Mouse (Mus musculus) erythroblast, embryonic 14.5 days (primary cell): ENCODE results near the gene Dph2.

Source experiments
- GATA1 ChIP-seq: IDR thresholded peaks from 2 replicates; pipeline ENCODE4 v1.6.1; 2012; ENCODE audit warnings: low read length, inconsistent platforms, mixed read lengths
- TAL1 ChIP-seq: IDR thresholded peaks from 3 replicates; pipeline ENCODE4 v1.6.1; 2012; ENCODE audit warnings: low read length, inconsistent platforms, mixed read lengths

DNA sequence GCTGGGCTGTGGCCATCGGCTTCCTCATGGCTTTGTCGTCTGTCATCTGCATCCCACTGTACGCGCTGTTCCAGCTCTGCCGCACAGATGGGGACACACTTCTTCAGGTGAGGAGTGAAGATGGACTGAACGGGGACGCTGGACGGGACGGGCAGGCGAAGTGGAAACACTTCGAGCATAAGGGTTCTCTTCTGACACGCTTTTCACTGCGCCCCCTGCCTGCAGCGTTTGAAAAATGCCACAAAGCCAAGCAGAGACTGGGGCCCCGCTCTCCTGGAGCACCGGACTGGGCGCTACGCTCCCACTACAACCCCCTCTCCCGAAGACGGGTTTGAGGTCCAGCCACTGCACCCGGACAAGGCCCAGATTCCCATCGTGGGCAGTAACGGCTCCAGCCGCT lies 24.0 kb downstream of the Dph2 start:
- TF ChIP-seq TAL1 (no peak), GATA1 (no peak)
